ENCODE assay signal across 7 mouse cellular contexts in the genomic region with DNA sequence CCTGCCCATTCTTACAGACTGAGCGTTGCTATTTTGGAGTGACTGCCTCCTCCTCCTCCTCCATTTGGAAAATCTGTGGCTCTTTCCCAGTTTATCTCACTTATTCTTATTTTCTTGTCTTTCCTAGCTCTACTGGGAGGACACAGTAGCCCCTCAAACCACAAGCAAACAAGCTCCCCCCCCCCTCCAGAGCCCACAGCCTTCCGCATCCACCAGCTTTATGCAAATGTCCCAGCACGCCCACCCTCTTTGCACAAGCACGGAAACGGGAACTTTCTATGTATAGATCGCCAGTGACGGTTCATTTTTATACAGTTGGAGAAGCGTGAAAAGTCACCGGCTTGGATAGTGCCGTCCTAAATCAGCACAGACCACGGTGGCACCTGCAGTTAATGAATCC. TPM values are rescaled to one million over a fixed set of nuclear protein-coding genes. Genes with fewer than 3 reads are reported as not detected.
DNase-seq lines count a peak whose midpoint lies in the region; ATAC-seq and TF ChIP-seq lines count a peak whose summit lies in the region.

No protein-coding gene starts in this region.

- no peaks in the 10 kb centered on the region for H3K27me3 ChIP-seq in forebrain, embryonic 14.5 days (replicated peaks; ENCODE audit: control insufficient read depth, insufficient read depth, low read length)

- H3K4me1 ChIP-seq in forebrain, embryonic 14.5 days (ENCODE audit: control insufficient read depth, insufficient read depth, low read length): peaks cover 36% of the 10 kb centered on the region

- no peak overlapping the region for H3K4me3 ChIP-seq in left cerebral cortex, adult 2 months
- no peak overlapping the region for H3K4me3 ChIP-seq in forebrain, embryonic 14.5 days (ENCODE audit: low read depth, low read length)

- WGBS in forebrain, embryonic 14.5 days: 7% methylated on average over 11 of the region's 11 CpGs

- DNase-seq in left cerebral cortex, adult 2 months (ENCODE audit: extremely low spot score in 1 of 2, low spot score in 2 of 2): peak; percentile 44 to 51
- no peak for DNase-seq in left cerebral cortex, postnatal 4 days
- DNase-seq in forebrain, embryonic 14.5 days (ENCODE audit: low spot score): peak; percentile 61
- DNase-seq in liver: peak; percentile 38
- DNase-seq in right cerebral cortex, postnatal 10 days (ENCODE audit: low spot score in 2 of 2): peak; percentile 77 to 84
- DNase-seq in adrenal gland, postnatal 36 days: no peak
- no peak for DNase-seq in testis, postnatal 10 days (ENCODE audit: low spot score)

- no peaks in the 10 kb centered on the region for H3K36me3 ChIP-seq in forebrain, embryonic 14.5 days (ENCODE audit: control insufficient read depth, insufficient read depth, low read length)

- H3K27ac ChIP-seq in left cerebral cortex, adult 2 months: peak overlapping the region; percentile 80
- H3K27ac ChIP-seq in forebrain, embryonic 14.5 days (ENCODE audit: low read depth, low read length): peak overlapping the region; percentile 93

- no peaks in the 10 kb centered on the region for H3K9me3 ChIP-seq in forebrain, embryonic 14.5 days (replicated peaks; ENCODE audit: control insufficient read depth, low read length)

- intact Hi-C loops in left cerebral cortex, adult 2 months (cut with DNase I): loop anchor here (1.0 to 5.0 kb wide), 4 partner anchors 34 to 96 kb away; a partner anchor contains a TSS
- intact Hi-C loops in left cerebral cortex, postnatal 4 days (cut with DNase I): no loop called here

- peak overlapping the region; percentile 33 for H3K4me2 ChIP-seq in forebrain, embryonic 14.5 days (ENCODE audit: low read length)

- H3K9ac ChIP-seq in forebrain, embryonic 14.5 days (ENCODE audit: low read length): peak overlapping the region; percentile 22; the same call in 1 of the 2 replicates

- ATAC-seq in forebrain, embryonic 14.5 days: peak; percentile 49

- TF ChIP-seq CTCF in left cerebral cortex, adult 2 months (IDR thresholded peaks at IDR 0.05): no peak

RNA-seq across cellular contexts. Expression of a gene that starts 33.9 kb away (rescaled TPM):
- total RNA-seq in left cerebral cortex, adult 2 months (2021): 10 to 100 TPM; 22.6 to 26.1 TPM
- 10 to 100 TPM; 28.0 to 36.5 TPM for total RNA-seq in left cerebral cortex, postnatal 4 days (2021)
- polyA plus RNA-seq in forebrain, embryonic 14.5 days (2014; fragmentation: Nextera tagmentation; extraction: Ambion mirVana): 21.8 and 22.1 TPM in 2 replicates
- total RNA-seq in adrenal gland, postnatal 36 days (2021): 10 to 100 TPM; 36.7 to 55.7 TPM

RNA-seq across cellular contexts. Expression of a gene that starts 40.9 kb away (rescaled TPM):
- total RNA-seq in left cerebral cortex, adult 2 months (2021): 10 to 100 TPM; 16.1 to 20.1 TPM
- 10 to 100 TPM; 16.8 to 17.5 TPM for total RNA-seq in left cerebral cortex, postnatal 4 days (2021)
- polyA plus RNA-seq in forebrain, embryonic 14.5 days (2014; fragmentation: Nextera tagmentation; extraction: Ambion mirVana): 40.7 and 48.9 TPM in 2 replicates
- 10 to 100 TPM; 43.4 to 69.7 TPM for total RNA-seq in adrenal gland, postnatal 36 days (2021)

Comparison
In these comparisons a context has a peak if more than half of its experiments do, and no peak if none do; other contexts are left out.
1. DNase-seq: peak in left cerebral cortex, adult 2 months (2 of 2), forebrain, embryonic 14.5 days (single experiment), liver (single experiment) and right cerebral cortex, postnatal 10 days (2 of 2); none in left cerebral cortex, postnatal 4 days (single experiment), adrenal gland, postnatal 36 days (0 of 2) and testis, postnatal 10 days (single experiment).